Mouse (Mus musculus) neutrophil, adult 5-6 weeks (primary cell): Measurements from ENCODE around the gene Sdsl. TPM values are rescaled to one million over a fixed set of nuclear protein-coding genes. Genes with fewer than 3 reads are reported as not detected.

Source experiments
- ATAC-seq: fragments of 151-379, 151-347 bp; 2 replicates; pipeline ENCODE4 v1.8.0; 2017; ENCODE audit warnings: mild to moderate bottlenecking, moderate TSS enrichment; ENCODE audit not compliant: insufficient number of reproducible peaks, poor library complexity, low FRiP score, severe bottlenecking; ENCODE audit errors: extremely low read depth
- total RNA-seq: library from RNA; stranded (forward); fragments of 200-1000 nt; gene quantifications from 2 replicates; pipeline ENCODE4 v1.2.3, GENCODE M21; 2017

Sdsl gene
- total RNA-seq, 1 experiment from 2014 or later, result not detected

- no peak for ATAC-seq
Measured at GRCm38 (mm10) chr5:120434231-120434735, 38.3 kb downstream of the Sdsl start.

GRCm38 (mm10) chr5:120433135-120433760, 39.4 kb downstream of the Sdsl start:
- ATAC-seq, result no peak

DNA sequence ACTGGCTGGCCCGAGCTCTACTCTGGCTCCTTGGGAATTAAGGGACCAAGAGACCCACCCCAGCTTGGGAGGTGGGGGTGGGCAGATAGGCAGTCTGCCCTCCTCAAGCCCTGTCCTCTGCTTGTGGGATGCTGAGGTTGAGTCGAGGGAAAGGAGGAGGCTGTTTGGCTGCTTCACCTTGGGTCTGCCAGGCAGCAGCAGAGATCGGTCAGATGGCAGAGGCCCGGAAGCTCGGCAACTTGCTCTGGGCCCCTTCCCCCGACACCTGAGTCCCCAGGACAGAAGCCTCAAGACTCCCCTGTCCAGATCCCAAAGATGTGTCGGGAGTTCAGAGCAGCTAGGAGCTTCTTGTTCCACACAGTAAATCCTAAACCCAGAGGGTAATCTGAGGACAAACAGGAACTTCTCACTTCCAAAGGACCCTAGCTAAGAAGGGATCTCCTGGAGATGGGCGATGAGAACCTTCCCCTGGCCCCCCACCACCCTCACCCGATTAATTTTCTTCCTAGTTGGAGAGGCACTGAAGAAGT, 40.1 kb downstream of the Sdsl start:
- no peak for ATAC-seq

DNA sequence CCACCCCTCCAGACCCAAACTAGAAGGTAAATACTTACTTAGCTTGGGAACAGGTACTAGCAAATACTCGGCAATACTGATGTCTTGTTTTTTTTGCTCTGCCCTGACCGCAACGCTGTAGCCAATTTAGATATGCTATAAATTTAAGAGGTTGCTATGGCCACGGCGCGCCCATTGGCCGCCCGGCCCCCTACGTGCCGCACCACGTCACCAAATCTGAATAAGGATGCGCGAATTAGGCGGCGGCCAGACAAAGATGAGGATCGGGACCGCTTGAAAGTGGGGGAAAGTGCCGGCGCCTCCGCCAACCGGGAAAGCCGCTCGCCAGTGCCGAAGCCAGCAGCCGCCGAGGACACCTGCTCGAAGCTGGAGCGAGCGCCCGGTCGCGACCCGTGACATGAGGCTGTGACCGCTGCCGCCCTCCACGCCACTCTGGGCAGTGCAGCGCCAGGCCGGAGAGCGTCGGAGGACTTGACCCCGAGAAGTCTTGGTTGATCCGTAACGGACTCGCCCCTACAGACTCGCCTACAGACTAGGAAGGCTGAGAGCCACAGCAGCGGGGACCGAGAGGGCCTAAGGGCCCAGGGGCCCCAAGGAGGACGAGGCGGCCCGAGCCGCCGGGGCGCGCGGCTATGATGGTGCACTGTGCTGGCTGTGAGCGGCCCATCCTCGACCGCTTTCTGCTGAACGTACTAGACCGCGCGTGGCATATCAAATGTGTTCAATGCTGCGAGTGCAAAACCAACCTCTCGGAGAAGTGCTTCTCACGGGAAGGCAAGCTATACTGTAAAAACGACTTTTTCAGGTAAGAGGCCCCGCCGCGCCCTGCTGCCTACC, 40.7 kb downstream of the Sdsl start, which contains the start of gene Lhx5:
Lhx5 (plus strand) TSS at position 51 of the 837 bp plus-strand sequence.
- ATAC-seq, result no peak

- ATAC-seq, result no peak
Measured at GRCm38 (mm10) chr5:120431001-120431583, 41.5 kb downstream of the Sdsl start.

DNA sequence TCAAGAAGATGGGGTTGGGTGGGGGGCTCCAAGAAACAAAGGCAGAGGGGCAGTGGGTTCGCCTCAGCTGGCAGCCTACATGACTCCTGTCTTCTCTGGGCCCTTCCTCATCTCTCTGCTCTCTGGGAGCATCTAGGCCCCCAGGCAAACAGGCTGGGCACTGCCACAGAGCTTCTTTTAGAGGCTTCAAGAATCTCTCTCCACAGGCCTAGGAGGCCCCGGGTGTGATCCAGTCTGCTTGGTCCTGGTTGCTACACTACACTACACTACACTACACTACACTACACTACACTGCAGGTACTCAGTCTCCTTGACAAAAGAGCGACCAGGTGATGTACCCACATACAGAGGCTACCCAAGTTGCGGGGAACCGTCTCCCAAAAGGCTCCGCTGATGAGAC, 42.9 kb downstream of the Sdsl start:
- no peak for ATAC-seq

- no peak for ATAC-seq
Measured at GRCm38 (mm10) chr5:120428990-120429389, 43.6 kb downstream of the Sdsl start.

GRCm38 (mm10) chr5:120428189-120428838, 44.3 kb downstream of the Sdsl start:
- ATAC-seq, result no peak

DNA sequence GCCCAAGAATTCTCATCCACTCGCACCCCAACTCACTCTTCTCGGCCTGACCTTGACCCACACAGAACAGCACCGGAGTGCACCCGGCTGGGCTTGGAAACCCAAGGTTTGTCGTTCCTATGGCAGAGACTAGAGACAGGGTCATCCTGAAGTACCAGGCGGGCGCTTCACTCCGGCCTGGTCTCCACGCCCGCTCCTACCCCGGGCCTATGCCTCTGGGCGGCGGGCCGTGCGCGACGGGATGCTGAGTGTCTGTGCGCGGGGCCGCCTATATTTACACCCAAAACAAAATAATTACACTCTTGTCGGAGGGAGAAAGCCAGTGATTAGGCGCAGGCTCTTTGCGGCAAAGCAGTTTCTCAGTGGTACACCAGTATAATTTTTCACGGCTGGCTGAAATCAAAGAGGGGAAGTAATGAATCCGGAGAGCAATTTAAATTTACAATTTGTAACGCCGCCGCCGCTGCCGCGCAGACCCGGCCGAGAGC, 45.1 kb downstream of the Sdsl start:
- ATAC-seq, result no peak

DNA sequence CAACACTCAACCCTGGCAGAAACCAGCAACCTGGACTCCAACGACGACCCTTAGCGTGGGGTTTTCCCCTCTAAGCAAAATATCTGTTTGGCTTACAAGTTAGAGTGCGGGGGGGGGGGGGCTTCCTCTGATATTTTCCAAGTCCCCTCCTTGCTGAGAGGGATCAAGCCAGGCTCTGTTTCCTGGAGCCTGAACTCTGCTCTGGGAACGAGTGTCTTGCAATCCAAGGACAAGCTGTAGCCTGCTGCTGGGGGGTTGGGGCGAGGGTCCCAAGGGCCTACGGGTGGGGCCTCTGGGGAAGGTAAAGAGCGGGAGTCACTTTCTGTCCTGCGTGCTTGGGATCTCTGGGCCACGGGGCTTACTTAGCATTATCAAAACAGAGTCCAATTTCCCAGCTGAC, 46.0 kb downstream of the Sdsl start:
- ATAC-seq, result no peak

DNA sequence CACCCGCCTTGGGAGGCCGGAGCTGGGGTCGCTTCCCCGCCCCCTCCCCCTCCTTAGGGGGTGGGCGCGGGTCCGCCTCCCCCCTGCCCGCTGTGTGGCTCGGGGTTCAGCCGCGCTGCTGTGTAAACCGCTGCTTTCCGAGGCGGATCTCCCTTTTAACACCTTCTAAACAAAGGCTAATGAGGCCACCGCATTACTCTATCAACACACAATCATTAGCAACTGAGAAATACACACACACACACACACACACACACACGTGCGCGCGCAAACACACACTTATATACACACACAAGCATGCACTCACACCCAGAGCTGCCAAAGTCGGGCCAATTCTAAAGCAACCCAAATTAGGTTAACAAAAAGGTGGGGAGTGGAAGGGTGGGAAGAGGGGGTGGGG, 46.9 kb downstream of the Sdsl start:
- no peak for ATAC-seq

GRCm38 (mm10) chr5:120424657-120425056, 48.0 kb downstream of the Sdsl start:
- no peak for ATAC-seq

- no peak for ATAC-seq
Measured at GRCm38 (mm10) chr5:120424039-120424438, 48.6 kb downstream of the Sdsl start.

DNA sequence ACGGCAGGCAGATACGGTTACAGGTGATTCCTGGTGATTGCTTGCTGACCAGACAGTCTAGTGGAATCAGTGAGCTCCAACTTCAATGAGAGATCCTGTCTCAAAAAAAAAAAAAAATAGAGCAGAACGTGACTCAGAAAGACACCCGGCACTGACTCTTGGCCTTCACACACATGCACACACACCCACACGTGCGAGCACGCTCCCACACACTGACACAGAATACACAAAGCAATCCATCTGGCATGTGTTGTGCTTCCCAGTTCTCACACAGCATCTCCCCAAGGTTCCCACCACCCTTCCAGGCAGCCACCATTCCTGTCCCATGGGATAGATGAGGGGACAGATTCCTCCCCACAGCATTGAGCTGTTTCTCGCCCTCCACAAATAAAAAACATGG, 52.5 kb downstream of the Sdsl start:
- ATAC-seq, result no peak

- no peak for ATAC-seq
Measured at GRCm38 (mm10) chr5:120413436-120413835, 59.2 kb downstream of the Sdsl start.

GRCm38 (mm10) chr5:120409385-120410378, 62.9 kb downstream of the Sdsl start:
- ATAC-seq, result no peak

DNA sequence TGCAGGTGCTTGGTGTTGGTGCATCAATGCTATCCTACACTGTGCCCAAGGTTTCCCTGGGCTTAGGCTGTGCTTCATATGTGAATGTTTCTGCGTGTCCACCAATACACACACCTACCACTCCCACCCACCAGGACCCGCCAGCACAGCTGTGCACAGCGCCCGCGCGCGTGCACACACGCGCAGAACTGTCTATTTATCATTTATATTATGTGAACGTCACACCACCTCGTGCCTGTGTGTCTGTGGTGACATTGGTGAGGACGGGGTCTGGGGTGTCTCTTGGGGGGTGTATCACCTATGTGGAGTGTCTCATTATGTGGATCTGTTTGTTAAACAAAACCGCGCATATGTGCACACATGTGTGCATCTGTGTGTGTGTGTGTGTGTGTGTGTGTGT, 63.7 kb downstream of the Sdsl start:
- ATAC-seq, result no peak
